Mouse (Mus musculus) embryo, embryonic 10 days (tissue): ENCODE results near the gene Ccdc134.

ENCODE experiments used
- DNase-seq: peaks from one replicate; pipeline ENCODE4 v3.0.0-alpha.2; 2015; ENCODE audit warnings: low spot score

Ccdc134 gene

DNA sequence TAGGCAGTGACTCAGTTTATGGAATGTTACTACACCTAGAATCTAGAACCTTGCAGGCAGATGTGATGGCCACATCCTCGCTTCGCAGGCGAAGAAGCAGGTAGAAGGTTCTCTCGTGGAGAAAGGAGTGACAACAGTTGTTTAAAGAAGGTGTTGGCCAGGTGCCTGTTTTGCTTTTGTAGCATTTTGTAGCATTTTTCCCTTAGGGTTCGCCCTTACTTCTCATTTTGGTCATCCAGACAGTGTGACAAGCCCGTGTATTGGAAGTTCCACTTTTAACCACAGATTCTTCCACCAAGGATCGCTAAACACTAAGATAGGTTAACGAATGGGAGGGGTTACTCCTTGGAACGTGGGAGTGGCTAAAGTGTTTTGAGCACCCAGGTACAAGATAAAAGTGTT, 20.8 kb downstream of the Ccdc134 start:
- DNase-seq, result no peak

- DNase-seq, result no peak
These were observed 22.3 kb downstream of the Ccdc134 start for GRCm38 (mm10) chr15:82150042-82150441.

DNA sequence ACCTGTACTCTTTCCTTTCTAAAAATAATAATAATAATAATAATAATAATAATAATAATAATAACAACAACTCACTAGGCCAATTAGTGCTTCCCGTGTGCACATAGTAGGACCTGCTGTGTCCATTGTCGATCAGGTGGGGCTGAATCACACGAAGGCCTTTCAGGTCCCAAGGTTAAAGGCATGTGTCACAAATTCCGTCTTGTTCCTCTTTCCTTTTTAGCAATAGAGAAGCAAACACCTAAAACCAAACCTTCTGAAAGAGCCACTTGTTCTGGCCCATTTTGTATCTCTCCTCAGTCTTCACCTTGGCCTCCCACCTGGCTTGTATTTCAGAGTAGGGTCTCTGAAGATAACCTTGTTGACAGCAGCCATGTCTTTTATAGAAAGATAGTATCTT, 23.5 kb downstream of the Ccdc134 start:
- DNase-seq, result no peak

- DNase-seq, result no peak
These were observed 24.3 kb downstream of the Ccdc134 start for GRCm38 (mm10) chr15:82152022-82152421.

DNA sequence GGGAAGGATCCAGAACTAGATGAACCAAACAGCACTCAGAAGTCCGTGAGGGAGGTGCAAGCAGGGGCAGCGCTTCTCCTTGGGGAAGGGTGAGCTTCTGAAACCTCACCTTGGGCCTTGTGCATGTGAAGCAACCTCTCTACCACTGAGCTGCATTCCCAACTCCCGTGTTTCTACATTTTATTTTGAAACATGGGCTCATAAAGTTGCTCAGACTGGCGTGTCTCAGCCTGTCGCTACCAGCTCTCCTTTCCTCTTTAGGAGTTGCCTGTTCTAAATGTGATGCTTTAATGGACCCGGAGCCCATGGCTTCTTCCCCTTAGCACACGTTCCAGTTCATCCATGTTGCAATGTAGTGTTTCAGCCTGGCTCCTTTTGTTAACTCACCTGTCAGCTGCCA, 24.7 kb downstream of the Ccdc134 start:
- no peak for DNase-seq

GRCm38 (mm10) chr15:82156298-82156697, 28.6 kb downstream of the Ccdc134 start:
- DNase-seq, result no peak

- no peak for DNase-seq
These were observed 29.2 kb downstream of the Ccdc134 start for GRCm38 (mm10) chr15:82156902-82157301.

- DNase-seq, result no peak
These were observed 30.7 kb downstream of the Ccdc134 start for GRCm38 (mm10) chr15:82158243-82159035.

DNA sequence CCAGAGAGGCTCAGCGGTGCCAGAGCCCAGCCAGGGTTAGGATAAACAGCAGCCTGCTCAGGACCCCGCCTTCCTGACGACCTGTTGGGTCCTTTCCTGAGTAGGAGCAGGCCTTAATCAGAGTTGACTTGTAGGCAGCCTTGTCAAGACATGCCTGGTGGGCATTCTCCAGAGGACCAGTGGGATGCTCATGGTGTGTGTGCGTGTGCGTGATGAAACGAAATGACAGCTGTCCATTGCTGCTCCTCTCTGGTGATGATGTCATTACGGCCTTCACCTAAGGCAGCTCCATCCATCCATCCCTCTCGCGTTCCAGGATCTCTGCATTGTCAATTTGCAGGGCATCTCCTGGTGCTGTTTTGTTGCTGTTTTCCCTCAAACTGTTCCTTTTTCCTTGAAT, 31.7 kb downstream of the Ccdc134 start:
- DNase-seq, result no peak

GRCm38 (mm10) chr15:82160731-82161640, 33.3 kb downstream of the Ccdc134 start:
- no peak for DNase-seq

GRCm38 (mm10) chr15:82161965-82162600, 34.4 kb downstream of the Ccdc134 start:
- DNase-seq, result no peak

- no peak for DNase-seq
These were observed 35.8 kb downstream of the Ccdc134 start for GRCm38 (mm10) chr15:82163356-82164060.

DNA sequence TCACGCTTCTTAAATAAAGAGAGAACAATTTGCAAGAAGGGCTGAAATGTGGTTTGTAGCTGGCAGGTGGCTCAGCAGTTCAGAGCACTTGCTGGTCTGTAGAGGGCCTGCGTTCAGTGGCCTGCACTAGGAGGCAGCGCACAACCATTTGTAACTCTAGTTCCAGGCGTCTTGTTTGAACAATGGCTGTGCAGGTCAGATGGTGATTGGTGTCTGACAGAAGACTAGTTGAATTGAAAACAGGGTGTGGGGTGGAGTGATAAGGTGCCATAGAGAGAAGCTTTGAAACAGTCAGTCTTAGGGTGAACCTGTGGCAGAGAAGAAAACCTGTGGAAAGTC, 36.3 kb downstream of the Ccdc134 start:
- peak; percentile 39 for DNase-seq

GRCm38 (mm10) chr15:82164496-82164895, 36.8 kb downstream of the Ccdc134 start:
- no peak for DNase-seq

- DNase-seq, result peak; percentile 81
These were observed 37.9 kb downstream of the Ccdc134 start for GRCm38 (mm10) chr15:82165332-82166239.

DNA sequence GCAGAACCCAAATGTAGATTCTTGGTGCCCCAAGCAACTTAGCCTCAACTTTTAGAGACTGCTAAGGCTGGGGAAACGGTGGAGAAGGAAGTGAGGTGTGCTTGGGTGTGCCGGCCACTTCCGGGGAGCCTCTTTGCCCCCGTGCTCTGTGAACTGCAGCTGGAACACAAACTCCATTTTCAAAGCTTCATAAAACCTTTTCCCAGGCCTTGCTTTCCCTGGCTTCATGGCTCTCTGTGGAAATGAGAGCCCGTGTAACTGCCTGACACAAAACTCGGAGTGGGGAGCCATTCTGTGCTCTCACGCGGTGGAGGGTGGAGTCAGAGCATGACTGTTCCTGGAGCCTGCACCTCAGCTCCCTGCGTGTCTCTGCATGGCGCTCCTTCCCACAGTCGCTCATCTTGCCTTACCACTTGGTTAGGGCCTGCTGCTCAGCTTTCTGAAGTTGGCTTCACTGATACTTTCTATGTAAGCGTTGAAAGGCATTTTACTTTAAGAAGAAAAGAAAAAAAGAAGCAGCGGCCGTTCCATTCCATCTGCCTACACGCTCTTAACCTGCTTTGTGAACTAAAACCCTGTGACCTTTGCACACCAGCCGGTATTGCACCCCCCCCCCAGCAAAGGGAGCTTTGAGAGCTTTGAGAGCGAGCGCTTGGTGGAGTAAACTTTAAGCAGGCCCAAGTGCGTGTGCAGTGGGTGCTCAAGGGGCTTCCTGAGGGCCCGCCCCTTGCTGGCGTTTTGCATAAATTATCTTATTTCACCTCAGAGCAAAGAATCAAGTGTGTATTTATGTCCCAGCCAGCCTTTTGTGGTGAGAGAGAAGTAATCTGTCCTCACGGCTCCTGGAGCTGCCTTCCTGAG, 38.7 kb downstream of the Ccdc134 start:
- no peak for DNase-seq

DNA sequence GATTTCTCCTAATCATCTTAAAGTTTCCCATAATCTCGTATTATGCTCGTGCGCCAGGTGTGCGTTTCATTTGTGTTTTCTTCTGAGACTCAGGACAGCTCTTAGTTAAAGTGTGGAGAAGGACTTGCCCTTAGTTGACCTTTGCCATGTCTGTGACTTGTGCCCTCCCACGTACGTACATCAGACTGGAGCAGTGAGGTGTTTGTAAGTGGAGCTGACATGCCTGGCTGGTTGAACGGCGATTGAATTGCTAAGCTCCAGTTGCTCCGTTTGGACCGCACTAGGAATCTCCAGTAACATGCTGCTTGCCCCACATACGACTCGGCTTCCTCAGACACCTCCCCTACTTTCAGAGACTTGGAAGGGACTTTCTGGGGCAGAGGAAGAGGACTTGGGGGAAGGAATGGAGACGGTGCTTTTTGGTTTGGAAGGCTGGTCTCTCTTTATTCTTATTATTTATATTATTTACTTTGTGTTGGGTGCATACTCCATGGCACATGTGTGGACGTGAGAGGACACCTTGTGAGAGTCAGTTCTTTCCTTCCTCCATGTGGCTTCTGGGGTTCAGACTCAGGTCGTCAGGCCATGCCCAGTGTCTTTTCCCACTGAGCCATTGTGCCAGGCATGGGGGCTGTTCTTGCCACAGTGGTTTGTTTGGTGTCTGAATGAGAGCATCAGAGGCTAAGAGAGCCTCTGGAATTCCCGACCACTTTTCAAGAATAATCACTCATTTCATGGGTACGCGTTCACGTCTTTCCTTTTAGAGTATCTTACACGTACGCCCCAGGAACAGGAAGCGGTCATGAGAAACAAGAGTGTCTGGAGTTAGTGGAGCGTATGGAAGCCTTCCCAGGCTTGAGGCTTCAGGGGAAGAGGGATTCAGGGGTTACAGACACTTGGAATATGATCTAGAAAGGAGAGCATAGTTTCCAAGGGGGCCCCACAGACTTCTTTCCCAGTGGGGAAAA, 39.8 kb downstream of the Ccdc134 start:
- DNase-seq, result peak; percentile 53

GRCm38 (mm10) chr15:82169671-82170070, 41.9 kb downstream of the Ccdc134 start:
- no peak for DNase-seq
